Mouse (Mus musculus) forebrain, embryonic 15.5 days (tissue): ENCODE measurements around the gene Isx. TPM values are rescaled to one million over a fixed set of nuclear protein-coding genes. Genes with fewer than 3 reads are reported as not detected.

Experiments used
- polyA plus RNA-seq: library from polyadenylated mRNA; unstranded; fragments of >200 nt; fragmentation: Nextera tagmentation; extraction: Ambion mirVana; gene quantifications from 2 replicates; pipeline ENCODE4 v1.2.1, GENCODE M21; 2015

Isx gene
- polyA plus RNA-seq, 1 experiment from 2014 or later: not detected

Other genes starting within 250 kb of the Isx start
- gene Hmgxb4, start 120.2 kb downstream of the Isx start, polyA plus RNA-seq: 46.2 and 49.1 TPM in 2 replicates
- gene Tom1, start 160.5 kb downstream of the Isx start, polyA plus RNA-seq: 14.4 and 20.7 TPM in 2 replicates
- gene Hmox1, start 220.4 kb downstream of the Isx start, polyA plus RNA-seq: 8.4 and 9.1 TPM in 2 replicates
- gene Mcm5, start 236.4 kb downstream of the Isx start, polyA plus RNA-seq: 69.7 and 79.8 TPM in 2 replicates